Mouse (Mus musculus) heart, adult 10 weeks (tissue): ENCODE measurements around the gene Ruvbl2. TPM values are rescaled to one million over a fixed set of nuclear protein-coding genes. Genes with fewer than 3 reads are reported as not detected.

Experiments used
- polyA plus RNA-seq: library from polyadenylated mRNA; stranded (reverse); fragments of 350-450 nt; fragmentation: Illumina TruSeq; extraction: RNeasy Lipid Tissue Mini Kit (QIAGEN cat#74804); gene quantifications from one replicate; pipeline ENCODE4 v1.2.3, GENCODE M21; 2014; ENCODE audit warnings: low read depth, low replicate concordance

Gene Ruvbl2
- polyA plus RNA-seq: 27.2 TPM

GRCm38 (mm10) chr7:45437521-45438276 lies at the start of gene Ruvbl2:
TSS of gene Ruvbl2 (minus strand) at chr7:45438096.

GRCm38 (mm10) chr7:45486761-45487415 lies 49.0 kb upstream of the Ruvbl2 start, which contains the start of gene Gm45808:
TSS of gene Gm45808 (minus strand) at chr7:45486811.

GRCm38 (mm10) chr7:45481374-45481927 lies 43.6 kb upstream of the Ruvbl2 start, which contains the start of gene Tulp2:
TSS of gene Tulp2 (plus strand) at chr7:45481877.

GRCm38 (mm10) chr7:45466283-45467089 lies 28.6 kb upstream of the Ruvbl2 start, which contains the start of gene Bax:
TSS of gene Bax (minus strand) at chr7:45466898.

GRCm38 (mm10) chr7:45459564-45460140 lies 21.8 kb upstream of the Ruvbl2 start, which contains the start of gene Ftl1:
TSS of gene Ftl1 (minus strand) at chr7:45459884.

GRCm38 (mm10) chr7:45434203-45435015 lies 3.5 kb downstream of the Ruvbl2 start, which contains the start of gene Gys1:
TSS of gene Gys1 (plus strand) at chr7:45434844.

GRCm38 (mm10) chr7:45420615-45420919 lies 17.3 kb downstream of the Ruvbl2 start, which contains the start of gene Lhb:
TSS of gene Lhb (plus strand) at chr7:45420820.

GRCm38 (mm10) chr7:45413113-45413863 lies 24.6 kb downstream of the Ruvbl2 start, which contains the start of gene Ntf5:
TSS of gene Ntf5 (plus strand) at chr7:45413695.

GRCm38 (mm10) chr7:45405091-45406075 lies 32.5 kb downstream of the Ruvbl2 start, which contains the start of gene Kcna7:
TSS of gene Kcna7 (plus strand) at chr7:45405653.

GRCm38 (mm10) chr7:45395578-45396336 lies 42.1 kb downstream of the Ruvbl2 start, which contains the start of gene Snrnp70:
TSS of gene Snrnp70 (minus strand) at chr7:45395742.

Other genes starting within 250 kb of the Ruvbl2 start
- not detected for gene Ccdc155, start 233.2 kb downstream of the Ruvbl2 start, polyA plus RNA-seq
- gene Dkkl1, start 225.9 kb downstream of the Ruvbl2 start, polyA plus RNA-seq: not detected
- gene Tead2, start 222.3 kb downstream of the Ruvbl2 start, polyA plus RNA-seq: 7.8 TPM
- gene Cd37, start 199.0 kb downstream of the Ruvbl2 start, polyA plus RNA-seq: 3.0 TPM
- not detected for gene Slc6a16, start 197.0 kb downstream of the Ruvbl2 start, polyA plus RNA-seq
- not detected for gene Slc6a21, start 160.6 kb downstream of the Ruvbl2 start, polyA plus RNA-seq
- gene Trpm4, start 104.3 kb downstream of the Ruvbl2 start, polyA plus RNA-seq: 31.0 TPM
- gene Hrc, start 102.8 kb downstream of the Ruvbl2 start, polyA plus RNA-seq: 1,149 TPM
- 0.24 TPM for gene Ppfia3, start 71.1 kb downstream of the Ruvbl2 start, polyA plus RNA-seq
- gene Lin7b, start 67.5 kb downstream of the Ruvbl2 start, polyA plus RNA-seq: 1.2 TPM
- 154 TPM for gene Snrnp70, start 42.4 kb downstream of the Ruvbl2 start, polyA plus RNA-seq
- 4.3 TPM for gene Kcna7, start 32.4 kb downstream of the Ruvbl2 start, polyA plus RNA-seq
- 0.24 TPM for gene Ntf5, start 24.4 kb downstream of the Ruvbl2 start, polyA plus RNA-seq
- not detected for gene Lhb, start 17.3 kb downstream of the Ruvbl2 start, polyA plus RNA-seq
- gene Gys1, start 3.3 kb downstream of the Ruvbl2 start, polyA plus RNA-seq: 80.5 TPM
- gene Ftl1, start 21.8 kb upstream of the Ruvbl2 start, polyA plus RNA-seq: 688 TPM
- gene Bax, start 28.8 kb upstream of the Ruvbl2 start, polyA plus RNA-seq: 36.8 TPM
- not detected for gene Tulp2, start 43.8 kb upstream of the Ruvbl2 start, polyA plus RNA-seq
- gene Gm45808, start 48.7 kb upstream of the Ruvbl2 start, polyA plus RNA-seq: 1.7 TPM
- 13.6 TPM for gene Dhdh, start 50.7 kb upstream of the Ruvbl2 start, polyA plus RNA-seq
- gene Nucb1, start 72.3 kb upstream of the Ruvbl2 start, polyA plus RNA-seq: 147 TPM
- gene Ppp1r15a, start 88.2 kb upstream of the Ruvbl2 start, polyA plus RNA-seq: 41.3 TPM
- gene Plekha4, start 88.2 kb upstream of the Ruvbl2 start, polyA plus RNA-seq: 3.6 TPM
- not detected for gene Hsd17b14, start 116.8 kb upstream of the Ruvbl2 start, polyA plus RNA-seq
- 137 TPM for gene Bcat2, start 132.1 kb upstream of the Ruvbl2 start, polyA plus RNA-seq
- not detected for gene Fgf21, start 177.4 kb upstream of the Ruvbl2 start, polyA plus RNA-seq
- not detected for gene Fut1, start 179.2 kb upstream of the Ruvbl2 start, polyA plus RNA-seq
- gene Izumo1, start 183.7 kb upstream of the Ruvbl2 start, polyA plus RNA-seq: 0.31 TPM
- 16.5 TPM for gene Rasip1, start 189.4 kb upstream of the Ruvbl2 start, polyA plus RNA-seq
- gene Mamstr, start 201.9 kb upstream of the Ruvbl2 start, polyA plus RNA-seq: 5.1 TPM
- gene Fut2, start 228.3 kb upstream of the Ruvbl2 start, polyA plus RNA-seq: 1.1 TPM
- gene Ntn5, start 245.9 kb upstream of the Ruvbl2 start, polyA plus RNA-seq: not detected